Mouse (Mus musculus) cerebellum, adult 2 months (tissue): ENCODE results near the gene Gm14288.
"Not testable (repeated sequence)": the region's sequence is repeated elsewhere in the genome, so short reads cannot be mapped to it uniquely, and the experiment has no call there.

ENCODE experiments used
- CTCF ChIP-seq: fragments of 200-500 bp; IDR thresholded peaks from 2 replicates; pipeline ENCODE4 v1.5.1; 2011; ENCODE audit warnings: low read depth, mild to moderate bottlenecking, control low read depth, low read length, moderate library complexity, borderline replicate concordance; ENCODE audit not compliant: insufficient read depth
- POLR2A ChIP-seq: fragments of 200-500 bp; IDR thresholded peaks from 2 replicates; pipeline ENCODE4 v1.6.1; 2011; ENCODE audit warnings: low read length, control low read depth, borderline replicate concordance; ENCODE audit not compliant: insufficient read depth

DNA sequence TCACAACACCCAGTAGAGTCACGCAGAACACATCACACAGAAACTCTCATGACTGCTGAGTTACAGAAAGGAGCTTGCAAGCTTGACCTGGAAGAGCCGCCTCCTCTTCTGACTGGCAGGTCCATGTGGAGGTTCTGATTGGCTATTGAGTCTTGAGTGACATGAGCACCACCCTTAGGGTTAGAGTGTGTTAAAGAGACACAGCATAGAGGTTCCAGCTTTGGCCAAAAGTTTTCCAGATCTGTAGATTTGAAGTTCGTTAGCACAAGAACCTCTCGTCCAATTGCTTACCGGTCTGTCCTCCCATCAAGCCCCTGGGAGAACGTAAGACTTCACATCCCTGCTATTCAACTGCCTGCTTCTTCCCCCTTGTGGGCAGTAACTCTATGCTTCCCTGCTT, at the start of gene Gm14288:
- not testable (repeated sequence) for TF ChIP-seq POLR2A, CTCF
